Mouse (Mus musculus): ENCODE results near the gene Dera.
A peak's percentile ranks its signal among the peaks of the same experiment; 100 is the strongest.

Dera gene

DNA sequence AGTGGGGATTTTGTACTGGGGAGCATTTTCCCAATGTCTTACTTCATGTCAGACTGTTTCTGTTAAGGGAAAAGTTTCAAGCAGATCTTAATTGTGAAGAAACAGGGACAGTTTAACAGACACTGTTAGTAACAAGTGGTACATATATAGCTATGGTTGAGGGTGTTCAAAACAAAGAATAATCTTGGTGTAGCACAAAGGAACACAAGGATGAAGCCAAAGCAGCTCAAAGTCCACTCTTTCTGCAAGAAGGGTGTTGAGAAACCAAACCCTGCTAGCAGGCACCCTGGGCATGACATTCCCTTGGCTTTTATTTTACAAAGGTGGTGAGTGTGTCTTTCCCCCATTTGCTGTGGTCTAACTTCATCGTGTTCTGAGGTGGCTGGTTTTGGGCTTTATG, 3.5 kb downstream of the Dera start:
- no peak for DNase-seq (ENCODE audit: low read depth)

DNA sequence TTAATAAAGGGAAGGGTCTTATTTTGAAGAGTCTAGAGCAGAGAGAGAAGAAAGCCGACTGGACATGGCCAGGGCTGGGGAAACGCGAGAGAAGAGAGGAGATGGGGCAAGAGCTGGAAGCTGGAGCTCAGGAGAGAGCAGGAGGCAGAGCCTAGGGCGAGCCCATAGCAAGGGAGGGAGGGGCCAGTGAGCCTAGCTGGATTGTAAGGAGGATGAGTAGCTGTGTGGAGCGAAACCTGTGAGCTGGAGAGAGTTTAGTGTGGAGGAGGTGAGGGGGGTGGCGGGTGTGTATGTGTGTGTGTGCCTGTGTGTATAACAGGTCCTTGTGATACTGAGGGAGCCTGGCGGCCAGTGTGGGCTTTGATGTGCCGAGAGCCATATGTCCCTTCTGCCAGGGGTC, 5.3 kb downstream of the Dera start:
- no peak for DNase-seq (ENCODE audit: low read depth)

DNA sequence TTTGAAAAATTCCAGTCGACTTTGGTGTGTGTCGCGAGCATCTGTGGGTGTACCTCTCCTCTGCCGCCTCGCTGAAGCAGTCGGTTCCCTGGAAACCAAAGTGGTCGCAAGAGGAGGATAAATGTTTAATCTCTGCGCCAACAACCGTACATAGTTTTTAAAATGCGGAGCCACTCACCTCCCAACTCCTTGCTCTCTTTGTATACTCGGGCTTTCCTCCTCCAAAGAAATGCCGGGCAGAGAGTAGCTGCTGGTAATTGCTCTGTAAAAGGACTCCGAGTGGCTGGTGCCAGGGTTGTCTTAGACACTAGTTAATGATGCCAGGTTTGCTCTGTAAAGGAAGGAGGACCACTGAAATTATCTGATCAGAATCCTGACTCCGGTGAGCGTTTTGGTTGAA, 6.6 kb downstream of the Dera start:
- DNase-seq (ENCODE audit: low read depth): no peak

DNA sequence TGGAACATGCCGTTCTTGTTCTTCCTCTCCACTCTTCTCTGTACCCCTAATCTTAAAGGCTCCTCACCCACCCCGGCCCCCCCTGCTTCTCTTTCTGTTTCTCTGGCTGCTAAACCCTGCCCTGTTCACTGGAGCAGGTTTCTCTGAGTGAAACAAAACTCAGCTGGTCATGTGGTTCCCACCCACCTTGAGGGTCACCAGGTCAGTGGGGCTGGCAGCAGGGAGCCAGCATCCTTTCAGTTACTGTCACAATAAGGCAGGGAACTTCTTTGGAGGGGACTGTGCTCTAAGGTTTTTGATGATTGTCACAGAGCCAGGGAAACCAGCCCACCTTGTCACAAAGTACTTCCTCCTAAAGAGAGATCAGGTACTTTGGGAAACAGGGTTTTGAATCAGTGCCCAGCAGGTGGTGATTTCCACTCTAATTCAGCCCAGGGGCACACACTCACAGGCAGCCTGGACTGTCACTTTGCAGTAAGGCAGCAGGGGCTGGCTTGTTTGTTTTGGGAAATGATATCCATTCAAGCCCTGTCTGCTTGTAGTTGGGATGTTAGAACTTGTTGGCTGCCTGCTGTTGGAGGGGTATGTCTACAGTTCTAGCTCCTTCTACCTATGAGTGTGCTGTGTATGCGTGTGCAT, 10.3 kb downstream of the Dera start:
- no peak for DNase-seq (ENCODE audit: low read depth)

DNA sequence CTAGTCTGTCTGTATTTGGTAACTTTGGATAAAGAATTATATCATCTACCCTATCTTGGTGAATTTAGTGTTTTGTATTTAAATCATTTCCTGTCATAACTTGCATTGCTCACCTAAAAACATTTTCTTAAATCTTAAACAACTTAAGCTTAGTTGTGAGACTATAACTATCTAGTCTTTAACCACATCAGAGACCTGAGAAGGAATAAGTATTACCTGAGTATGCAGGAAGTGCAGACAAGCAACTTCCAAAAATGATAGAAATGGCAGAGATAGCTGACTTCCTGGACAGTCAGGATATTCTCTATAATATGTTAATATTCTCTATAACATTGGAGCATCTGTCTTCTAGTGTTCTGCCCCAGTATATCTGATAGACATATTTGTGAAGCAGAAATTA, 11.8 kb downstream of the Dera start:
- DNase-seq (ENCODE audit: low read depth): no peak

DNA sequence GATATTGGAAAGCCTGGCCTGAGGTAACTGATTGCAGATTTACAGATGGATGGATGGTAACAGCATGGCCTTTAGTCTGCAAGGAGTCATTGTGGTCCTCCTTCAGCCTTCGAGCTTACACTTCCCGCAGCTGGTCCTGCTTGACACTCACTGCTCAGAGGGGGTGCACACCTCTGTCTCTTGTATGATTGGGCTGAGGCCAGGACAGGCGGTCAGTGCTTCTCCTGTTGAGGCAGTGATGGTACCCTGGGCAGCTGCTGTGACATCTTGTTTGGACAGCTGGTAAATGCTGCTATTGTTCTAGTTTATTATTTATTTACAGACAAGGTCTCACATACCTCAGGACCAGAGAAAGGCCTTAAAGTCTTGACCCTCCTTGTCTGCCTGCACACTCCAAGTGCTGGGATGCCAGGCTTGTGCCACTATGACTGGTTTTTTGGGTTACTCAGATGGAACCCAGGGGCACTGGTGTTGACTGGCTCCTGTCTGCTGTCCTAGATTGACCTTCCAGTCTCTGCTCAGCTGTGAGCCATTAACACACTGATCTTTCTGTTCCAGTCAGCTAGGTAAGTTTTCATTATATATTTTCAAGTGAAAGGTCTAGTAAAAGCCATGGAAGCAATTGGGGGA, 17.4 kb downstream of the Dera start:
- no peak for DNase-seq (ENCODE audit: low read depth)

DNA sequence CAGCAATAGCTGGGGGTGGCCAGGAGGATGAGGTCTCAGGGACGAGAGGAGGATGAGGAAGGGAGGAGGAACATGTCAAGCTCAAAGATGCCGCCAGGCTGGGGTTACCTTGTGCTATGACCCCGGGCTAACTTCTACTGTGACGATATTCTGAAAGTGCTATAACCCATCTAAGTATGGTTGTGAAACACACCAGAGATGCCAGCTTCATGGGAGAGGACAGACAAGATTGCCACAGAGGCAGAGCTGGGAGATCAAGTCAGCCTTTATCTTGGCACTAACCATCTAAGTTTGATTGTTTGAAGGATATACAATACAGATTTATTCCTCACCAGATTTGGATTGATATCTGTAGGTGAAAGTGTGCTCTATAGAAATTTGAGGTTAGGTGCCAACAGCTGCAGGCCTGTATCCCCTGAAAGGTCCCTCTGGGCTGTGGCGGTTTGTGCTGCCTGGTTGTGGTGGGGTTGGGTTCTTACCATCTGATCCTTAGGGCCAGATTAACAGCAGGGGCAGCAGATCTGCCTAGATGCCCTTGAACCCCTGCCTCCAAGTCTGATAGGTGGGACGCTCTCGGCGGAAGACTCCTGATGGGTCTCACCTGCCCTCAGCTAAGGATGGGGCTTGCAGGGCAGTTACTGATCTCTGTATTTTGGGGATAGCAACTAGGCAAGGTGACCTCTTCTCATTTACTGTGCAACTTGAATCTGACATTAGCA, 18.7 kb downstream of the Dera start:
- DNase-seq (ENCODE audit: low read depth): no peak

DNA sequence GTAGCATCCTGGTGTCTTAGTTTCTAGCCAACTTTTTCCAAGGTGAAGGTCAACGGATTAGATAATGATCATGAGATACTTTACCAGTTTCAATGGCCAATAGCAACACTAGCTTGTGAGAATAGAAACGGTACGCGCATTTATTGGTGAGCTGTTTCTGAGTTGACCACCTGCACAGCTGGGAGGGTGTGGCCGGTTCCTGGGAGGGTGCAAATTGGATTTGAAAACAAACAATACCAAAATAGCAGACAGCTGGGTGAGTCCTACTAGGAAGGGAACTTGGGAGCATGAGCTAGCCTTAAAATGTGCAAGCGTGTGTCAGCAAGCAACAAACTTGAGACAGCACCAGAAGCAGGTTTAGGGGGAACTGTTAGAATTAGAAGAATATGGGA, 19.3 kb downstream of the Dera start:
- no peak for DNase-seq (ENCODE audit: low read depth)

DNA sequence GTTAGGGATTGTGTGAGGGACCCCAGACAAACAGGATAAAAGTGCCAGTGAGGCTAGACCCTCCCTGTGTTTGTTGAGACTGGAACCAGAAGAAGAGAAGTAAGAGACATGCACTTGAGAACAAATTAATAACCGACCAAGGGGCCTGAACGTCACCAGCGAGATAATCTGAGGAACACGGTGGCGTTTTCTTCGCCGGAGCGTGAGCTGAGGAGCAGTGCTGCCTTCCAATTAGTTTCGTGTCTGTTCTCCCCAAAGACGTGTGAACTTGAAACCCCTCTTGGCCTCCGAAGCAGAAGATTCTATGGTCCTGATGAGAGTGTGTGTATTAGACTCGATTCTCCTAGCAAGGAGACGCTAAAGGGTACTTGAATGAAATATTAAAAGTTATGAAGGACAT, 19.8 kb downstream of the Dera start:
- no peak for DNase-seq (ENCODE audit: low read depth)

DNA sequence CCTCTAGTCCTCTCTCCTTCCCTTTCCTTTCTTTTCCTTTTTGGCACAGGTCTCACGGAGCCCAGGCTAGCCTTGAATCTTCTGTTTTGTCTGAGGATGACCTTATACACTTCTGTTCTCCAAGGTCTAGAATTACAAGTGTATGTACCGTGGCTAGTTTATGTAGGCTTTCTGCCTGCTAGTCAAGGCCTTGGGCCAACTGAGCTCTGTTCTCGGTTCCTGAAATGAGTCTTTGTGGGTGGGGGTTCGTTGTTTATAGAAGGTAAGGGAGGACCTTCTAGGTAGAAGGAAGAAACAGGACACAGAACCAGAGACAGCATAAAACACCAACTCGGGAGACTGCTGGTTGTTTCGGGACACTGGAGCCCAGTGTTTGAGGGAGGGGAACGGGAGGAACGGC, 20.8 kb downstream of the Dera start:
- DNase-seq (ENCODE audit: low read depth): no peak

DNA sequence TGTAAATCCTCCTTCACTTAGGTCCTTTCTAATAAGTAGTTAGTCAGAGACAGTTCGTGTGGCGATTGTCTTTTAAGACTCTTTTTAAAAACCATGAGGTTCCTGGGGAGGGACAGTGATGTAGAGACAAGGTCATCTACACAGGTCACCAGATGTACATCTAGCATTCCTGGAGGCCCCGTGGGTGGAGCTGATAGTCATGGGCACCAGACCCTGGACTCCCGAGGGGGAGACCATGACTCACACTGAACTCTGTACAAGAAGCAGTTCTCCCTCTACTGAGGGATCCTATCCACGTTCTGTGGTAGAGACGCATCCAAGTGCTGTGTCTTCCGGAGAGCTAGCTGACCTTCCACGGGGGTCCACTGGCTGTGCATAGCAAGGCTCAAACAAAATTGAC, 22.6 kb downstream of the Dera start:
- no peak for DNase-seq (ENCODE audit: low read depth)

DNA sequence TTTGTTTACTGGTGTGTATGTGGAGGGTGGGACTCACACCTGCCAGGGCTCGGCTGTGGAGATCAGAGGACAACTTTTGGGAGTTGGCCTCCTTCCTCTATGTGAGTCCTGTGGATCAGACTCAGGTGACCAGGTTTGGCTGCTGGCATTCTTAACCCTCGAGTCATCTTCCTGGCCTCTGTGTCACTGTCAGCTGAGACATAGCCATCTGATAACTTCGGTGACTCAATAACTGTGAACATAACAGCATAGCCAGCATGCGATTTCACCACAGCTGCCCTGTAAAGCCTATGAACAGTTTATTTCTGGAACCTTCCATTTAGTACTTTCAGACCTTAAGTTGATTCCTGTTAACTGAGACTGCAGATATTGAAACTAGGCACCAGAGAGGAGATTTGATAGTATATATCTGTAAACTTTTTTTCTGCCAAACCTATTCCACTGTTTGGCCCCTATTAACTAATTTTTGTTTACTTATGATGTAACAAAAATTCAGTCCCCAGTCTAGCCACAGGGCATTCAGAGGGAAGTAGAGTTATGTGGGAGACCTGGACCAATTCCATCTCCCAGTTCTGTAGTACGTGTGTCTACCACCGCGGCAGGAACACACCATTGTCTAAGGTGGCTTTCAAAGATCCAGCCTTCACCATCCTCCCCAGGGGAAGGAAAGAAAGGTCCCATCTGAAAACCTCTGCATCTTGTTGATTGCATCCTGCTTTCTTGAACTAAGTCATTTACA, 29.7 kb downstream of the Dera start:
- DNase-seq (ENCODE audit: low read depth): no peak

DNA sequence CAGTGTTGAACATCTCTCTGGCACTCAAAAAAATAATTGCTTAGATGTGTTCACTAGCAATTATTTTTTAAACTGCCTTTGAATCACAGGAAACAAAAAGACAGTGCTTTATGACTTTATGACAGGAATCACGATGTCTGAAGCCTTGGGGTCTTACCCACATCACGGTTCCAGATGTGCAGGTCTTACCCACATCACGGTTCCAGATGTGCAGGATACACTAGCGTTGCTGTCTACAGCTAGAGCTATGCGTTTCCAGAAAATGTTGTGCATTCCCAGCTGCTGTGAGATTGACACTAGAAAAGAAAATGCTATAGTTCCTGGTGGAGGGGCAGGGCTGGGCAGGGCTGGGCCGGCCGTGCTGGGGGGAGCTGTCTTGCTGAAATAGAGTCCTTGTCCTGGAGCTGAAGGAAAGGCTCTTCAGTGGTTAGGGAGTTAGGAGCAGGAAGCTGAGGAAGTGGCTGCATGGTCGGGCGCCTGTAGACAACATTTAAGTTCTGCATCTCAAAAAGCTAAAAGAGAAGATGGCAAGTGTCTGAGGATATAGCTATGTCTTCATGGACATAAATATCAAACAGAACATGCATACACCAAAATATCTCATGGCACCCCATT, 34.7 kb downstream of the Dera start:
- DNase-seq (ENCODE audit: low read depth): no peak

DNA sequence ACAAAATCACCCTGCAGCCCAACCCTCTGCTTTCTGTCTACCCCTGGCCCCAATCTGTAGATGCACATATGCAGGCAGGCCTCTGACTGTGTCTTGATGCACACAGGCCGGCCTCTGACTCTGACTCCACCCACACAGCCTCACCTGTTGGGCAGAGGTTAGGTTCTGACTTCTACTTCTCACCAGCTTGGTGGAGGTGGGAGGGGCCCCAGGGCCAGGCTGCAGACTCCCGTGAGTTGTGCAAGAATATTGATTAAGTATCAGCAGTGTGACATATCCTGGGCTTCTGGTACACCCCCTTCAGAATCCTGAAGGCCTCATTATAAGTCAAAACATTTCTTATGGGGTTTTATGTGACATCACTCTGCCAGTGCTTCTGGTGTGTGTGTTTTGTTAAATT, 35.3 kb downstream of the Dera start:
- DNase-seq (ENCODE audit: low read depth): no peak

DNA sequence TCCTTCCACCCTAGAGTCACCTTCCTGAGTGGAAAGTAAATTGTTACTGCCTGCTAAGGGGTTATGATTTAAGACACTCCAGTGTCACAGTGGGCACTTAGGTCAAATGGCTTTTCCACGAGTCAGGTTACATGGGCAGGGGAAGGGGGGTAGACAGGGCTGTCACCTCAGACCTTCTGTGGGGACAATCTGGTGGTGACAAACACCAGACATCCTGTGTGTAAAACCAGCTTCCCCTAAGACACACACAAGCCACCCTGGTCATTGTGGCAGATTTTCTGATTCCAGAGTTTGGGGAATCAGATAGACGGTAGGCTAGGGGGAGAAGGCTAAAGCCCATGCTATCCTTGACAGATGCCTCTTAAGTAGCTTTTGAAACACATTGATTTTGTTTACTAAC, 41.1 kb downstream of the Dera start:
- no peak for DNase-seq (ENCODE audit: low read depth)

DNA sequence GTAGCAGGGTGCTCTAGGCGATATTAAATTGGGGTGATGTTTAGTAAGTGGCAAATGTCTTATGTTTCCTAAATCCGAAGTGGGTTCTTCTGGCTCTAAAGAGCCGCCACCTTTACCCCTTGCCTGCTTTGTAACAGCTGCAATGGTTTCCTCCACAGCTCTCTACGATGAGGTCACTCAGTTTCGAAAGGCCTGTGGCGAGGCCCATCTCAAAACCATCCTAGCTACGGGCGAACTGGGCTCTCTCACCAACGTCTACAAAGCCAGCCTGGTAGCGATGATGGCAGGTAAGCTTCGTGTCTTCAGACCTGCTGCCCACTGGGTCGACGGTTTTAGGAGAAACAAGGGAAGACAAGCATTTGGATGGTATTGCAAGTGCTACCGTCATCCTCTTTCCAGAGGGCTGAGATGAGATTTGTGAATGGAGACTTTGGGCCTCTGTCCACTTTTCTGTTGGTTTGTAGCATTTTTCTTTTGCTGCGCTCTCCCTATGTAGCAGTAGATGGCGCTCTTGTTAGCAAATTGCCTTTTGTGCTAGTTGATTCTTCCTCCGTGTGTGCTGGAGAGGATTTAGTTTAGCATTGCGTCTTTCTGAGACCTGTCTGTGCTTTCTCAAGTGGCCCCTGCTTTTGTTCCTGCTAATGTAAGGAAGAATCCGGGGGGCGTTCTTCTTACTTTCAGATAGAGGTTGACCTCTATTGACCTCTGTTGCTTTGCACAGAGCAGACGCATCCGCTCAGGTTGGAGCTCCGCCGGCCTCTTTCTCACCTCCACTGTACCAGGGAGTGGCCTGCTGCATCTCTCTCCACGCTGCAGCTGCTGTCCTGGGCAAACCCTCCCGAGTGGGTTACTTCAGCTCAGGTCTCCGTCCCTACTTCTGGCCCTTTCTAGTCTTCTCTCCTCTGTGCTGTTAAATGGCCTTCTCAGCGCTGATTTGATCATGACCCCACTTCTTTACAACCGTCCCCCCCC, 42.5 kb downstream of the Dera start:
- DNase-seq (ENCODE audit: low read depth): peak; percentile 17

DNA sequence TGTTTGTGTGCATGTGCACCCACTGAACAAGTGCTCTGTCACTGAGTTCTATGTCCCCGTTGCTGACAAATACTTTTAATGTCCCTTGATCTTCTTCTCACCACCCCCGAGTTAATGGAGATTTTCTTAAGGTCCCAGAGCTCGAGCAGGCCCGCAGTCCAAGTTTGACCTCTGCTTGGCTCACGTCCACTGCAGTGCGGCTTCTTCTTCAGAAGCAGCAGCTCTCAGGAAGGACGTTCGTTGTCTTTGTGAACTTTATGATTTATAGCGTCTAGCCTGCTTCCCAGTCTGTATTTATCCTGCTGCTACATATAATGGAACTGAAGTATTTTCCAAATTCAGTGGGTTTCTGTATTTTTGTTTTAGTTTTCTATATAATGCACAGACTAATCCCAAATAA, 44.9 kb downstream of the Dera start:
- no peak for DNase-seq (ENCODE audit: low read depth)

DNA sequence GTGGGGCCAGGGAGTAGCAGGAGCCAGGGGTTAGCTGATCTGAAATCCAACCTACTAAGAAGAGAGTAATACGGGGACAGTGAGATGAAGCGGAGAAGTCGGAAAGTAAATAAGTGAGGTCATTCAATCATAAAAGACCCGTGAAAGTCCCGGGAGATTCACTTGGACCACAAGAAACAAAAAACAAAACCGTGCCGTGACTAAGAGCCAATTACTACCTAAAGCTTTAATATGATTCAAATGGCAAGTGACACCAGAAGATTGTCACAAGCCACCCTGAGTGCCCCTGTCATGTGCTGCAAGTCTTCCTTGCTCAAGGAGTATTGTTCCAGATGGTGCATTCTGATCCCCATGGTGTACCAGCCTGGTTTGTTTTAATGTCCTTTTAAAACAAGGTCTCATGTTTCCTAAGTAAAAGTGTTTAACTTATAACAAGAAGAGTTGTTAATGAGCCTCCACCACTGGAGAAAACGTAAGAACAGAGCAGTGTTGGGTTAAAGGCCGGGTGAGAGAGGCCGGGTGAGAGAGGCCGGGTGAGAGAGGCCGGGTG, 49.2 kb downstream of the Dera start:
- DNase-seq (ENCODE audit: low read depth): no peak

DNA sequence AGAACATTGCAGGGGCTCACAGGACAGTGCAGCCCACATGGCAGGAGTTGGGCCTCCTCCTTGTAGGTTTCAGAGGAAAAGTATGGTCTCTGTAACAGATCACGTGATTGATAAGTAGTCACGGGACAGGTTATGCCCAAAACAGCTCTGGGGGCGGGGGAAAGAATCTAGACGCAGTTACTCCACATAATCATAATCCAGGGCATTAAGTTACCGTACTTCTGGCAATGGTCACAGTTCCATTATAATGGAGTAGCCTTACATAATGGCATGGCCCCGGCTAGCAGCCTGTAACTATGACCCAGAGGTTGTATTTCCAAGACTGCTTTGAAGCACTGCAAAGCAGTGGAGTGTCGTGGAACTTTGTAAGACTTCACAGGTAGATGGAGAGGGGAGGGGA, 49.8 kb downstream of the Dera start:
- DNase-seq (ENCODE audit: low read depth): no peak

DNA sequence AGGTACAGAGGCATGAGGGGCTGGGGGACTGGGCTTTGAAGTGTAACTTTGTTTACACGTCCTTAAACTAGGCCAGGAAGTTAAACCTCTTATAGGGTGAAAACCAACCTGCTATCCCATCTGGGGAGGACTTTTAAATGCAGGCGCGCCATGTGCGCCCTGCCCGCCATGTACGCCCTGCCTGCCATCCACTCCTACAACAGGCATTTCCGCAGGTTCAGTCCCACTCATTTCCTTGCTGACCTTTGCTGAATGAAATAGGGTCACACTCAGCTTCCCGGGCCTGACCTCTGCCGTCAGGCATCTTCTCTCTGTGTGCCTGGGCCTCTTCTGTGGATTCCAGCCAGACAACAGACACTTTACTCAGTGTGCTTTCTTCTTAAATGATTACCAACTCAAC, 50.3 kb downstream of the Dera start:
- no peak for DNase-seq (ENCODE audit: low read depth)

DNA sequence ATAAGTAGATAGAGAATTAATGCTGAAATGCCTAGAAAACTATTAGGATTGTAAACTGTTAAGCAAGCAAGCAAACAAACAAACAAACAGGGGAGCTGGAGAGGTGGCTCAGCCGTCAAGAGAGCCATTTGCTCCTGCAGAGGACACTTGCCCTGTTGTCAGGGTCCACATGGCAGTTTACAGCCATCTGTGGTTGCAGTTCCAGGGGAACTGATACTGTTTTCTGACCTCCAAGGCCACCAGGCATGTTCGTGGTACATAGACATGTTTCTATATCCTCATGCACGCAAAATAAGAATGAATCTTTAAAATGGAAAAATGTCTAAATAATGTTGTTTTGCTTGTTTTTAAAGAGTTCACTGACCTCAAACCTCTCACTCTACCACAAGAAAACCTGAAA, 52.0 kb downstream of the Dera start:
- no peak for DNase-seq (ENCODE audit: low read depth)
